Mouse (Mus musculus): Measurements from ENCODE around the gene Fam111a. TPM values are rescaled to one million over a fixed set of nuclear protein-coding genes. Genes with fewer than 3 reads are reported as not detected.

Gene Fam111a
- total and polyA plus RNA-seq, 3 experiments = 47.6 to 103 (median 92.6) TPM

DNA sequence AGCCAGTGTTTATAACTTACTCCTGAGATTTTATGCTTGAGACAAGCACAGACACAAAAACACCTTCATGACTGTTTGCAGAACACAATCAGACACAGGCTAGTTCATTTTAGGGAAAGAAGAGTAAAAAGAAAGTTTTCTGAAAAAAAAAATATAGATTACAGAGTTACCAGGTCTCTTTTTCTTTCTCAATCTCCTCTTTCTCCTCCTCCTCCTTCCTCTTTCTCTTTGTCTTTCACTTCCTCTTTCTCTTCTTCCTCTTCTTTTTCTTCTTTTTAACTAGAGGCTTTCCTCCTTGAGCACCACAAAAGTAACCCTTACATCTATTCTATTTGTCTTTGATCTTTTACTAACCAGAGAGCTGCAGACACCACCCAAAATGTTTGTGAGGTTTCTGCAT is 18.7 kb downstream of the Fam111a start:
- no peaks in the 10 kb centered on the region for H3K27me3 ChIP-seq (replicated peaks)
- peaks cover 0 to 2% of the 10 kb centered on the region in 2 experiments for H3K36me3 ChIP-seq (replicated peaks in 1 of 2; ENCODE audit: control insufficient read depth in 1 of 2, insufficient read depth in 1 of 2, low read length in 1 of 2)
- no peaks in the 10 kb centered on the region for H3K9me3 ChIP-seq (replicated peaks; ENCODE audit: low read length)
- peak overlapping the region; percentile 57 for H3K9ac ChIP-seq (ENCODE audit: insufficient read depth, low read depth)
- peak; percentile 44 for DNase-seq (ENCODE audit: extremely low read depth)
- H3K4me2 ChIP-seq (ENCODE audit: insufficient read depth, low read depth, poor library complexity, severe bottlenecking) = peak overlapping the region; percentile 54; the same call in 1 of the 2 replicates
- H3K4me1 ChIP-seq (ENCODE audit: control insufficient read depth in 1 of 2, insufficient read depth in 2 of 2) = peaks cover 7 to 48% of the 10 kb centered on the region in 2 experiments
- H3K79me2 ChIP-seq (replicated peaks; ENCODE audit: control insufficient read depth, extremely low read depth, insufficient read depth, poor library complexity, severe bottlenecking) = peaks cover 20% of the 10 kb centered on the region
- peak overlapping the region in 2 of 3 experiments; percentile 31 to 46 for H3K4me3 ChIP-seq (replicated peaks in 1 of 3; ENCODE audit: low read depth in 2 of 3, low read length in 2 of 3, poor library complexity in 1 of 3)
- in situ Hi-C loops (cut with MboI; ENCODE audit: low pct_ligation_motif_present, low pct_unique_long_range_greater_than_20kb, low sequenced_read_pairs) (no loop called here), dilution Hi-C loops (cut with MboI; ENCODE audit: extremely low pct_ligation_motif_present, extremely low pct_unique_long_range_greater_than_20kb, low sequenced_read_pairs) (no loop called here)
- TF ChIP-seq USF2 (conservative IDR thresholded peaks at IDR 0.05; ENCODE audit: low read depth, low read length) = no peak
- TF ChIP-seq JUND (conservative IDR thresholded peaks at IDR 0.05; ENCODE audit: low read depth, low read length) = no peak
- TF ChIP-seq ETS1 (conservative IDR thresholded peaks at IDR 0.05; ENCODE audit: low read depth, low read length) = 0 out of 2 replicates have a peak, but pooled peaks have one; percentile 27
- 0 out of 2 replicates have a peak, but pooled peaks have one; percentile 25 for TF ChIP-seq TBP (conservative IDR thresholded peaks at IDR 0.05; ENCODE audit: low read depth, low read length)
- no peak for TF ChIP-seq MAX (IDR thresholded peaks at IDR 0.05; ENCODE audit: low read length)
- peak; percentile 83 for TF ChIP-seq ZNF384 (IDR thresholded peaks at IDR 0.05; ENCODE audit: low read depth, low read length)
- peak; percentile 95 for TF ChIP-seq EP300 (IDR thresholded peaks at IDR 0.05; ENCODE audit: low read length)
- no peak for TF ChIP-seq MYC (IDR thresholded peaks at IDR 0.05; ENCODE audit: low read depth, low read length)
- TF ChIP-seq NRF1 (IDR thresholded peaks at IDR 0.05; ENCODE audit: low read depth, low read length) = no peak
- TF ChIP-seq IRF4 (IDR thresholded peaks at IDR 0.05; ENCODE audit: low read depth, low read length) = peak; percentile 93
- TF ChIP-seq RCOR1 (conservative IDR thresholded peaks at IDR 0.05; ENCODE audit: low read depth, low read length) = 0 out of 2 replicates have a peak, but pooled peaks have one; percentile 46
- H3K27ac ChIP-seq (ENCODE audit: insufficient read depth, low read depth) = peak overlapping the region; percentile 75

DNA sequence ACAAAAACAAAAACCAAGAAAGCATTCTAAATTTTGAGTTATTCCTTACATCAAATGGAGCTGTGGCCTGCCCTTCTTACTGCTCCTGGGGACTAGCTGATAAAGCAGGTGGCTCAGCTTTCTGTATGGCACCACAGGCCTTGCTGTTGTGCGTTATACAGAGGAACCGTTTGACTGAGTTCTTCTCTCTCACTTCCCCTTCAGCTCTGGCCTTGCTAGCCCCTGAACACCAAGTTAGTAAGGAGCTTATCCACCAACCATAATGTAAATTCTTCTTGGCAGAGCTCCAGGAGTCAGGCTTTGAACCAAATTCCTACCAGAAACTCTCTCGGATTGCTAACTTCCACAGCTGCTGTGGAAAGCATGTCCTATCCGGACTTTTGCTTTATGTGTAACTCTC is 21.5 kb downstream of the Fam111a start:
- in situ Hi-C loops (cut with MboI; ENCODE audit: low pct_ligation_motif_present, low pct_unique_long_range_greater_than_20kb, low sequenced_read_pairs) = no loop called here
- dilution Hi-C loops (cut with MboI; ENCODE audit: extremely low pct_ligation_motif_present, extremely low pct_unique_long_range_greater_than_20kb, low sequenced_read_pairs) = no loop called here
- H3K27me3 ChIP-seq (replicated peaks) = no peaks in the 10 kb centered on the region
- peak overlapping the region; percentile 80 for H3K4me2 ChIP-seq (ENCODE audit: insufficient read depth, low read depth, poor library complexity, severe bottlenecking)
- peak; percentile 82 for DNase-seq (ENCODE audit: extremely low read depth)
- H3K36me3 ChIP-seq (replicated peaks in 1 of 2; ENCODE audit: control insufficient read depth in 1 of 2, insufficient read depth in 1 of 2, low read length in 1 of 2) = peaks cover 0 to 2% of the 10 kb centered on the region in 2 experiments
- H3K79me2 ChIP-seq (replicated peaks; ENCODE audit: control insufficient read depth, extremely low read depth, insufficient read depth, poor library complexity, severe bottlenecking) = peaks cover 27% of the 10 kb centered on the region
- TF ChIP-seq POLR2A (IDR thresholded peaks at IDR 0.05; ENCODE audit: low read depth, low read length) = peak; percentile 43; the same call in 1 of the 2 replicates
- TF ChIP-seq ZMIZ1 (IDR thresholded peaks at IDR 0.05; ENCODE audit: low read depth, low read length) = no peak
- no peak for TF ChIP-seq E2F4 (IDR thresholded peaks at IDR 0.05; ENCODE audit: insufficient replicate concordance, low read depth, low read length)
- TF ChIP-seq JUND (conservative IDR thresholded peaks at IDR 0.05; ENCODE audit: low read depth, low read length) = 0 out of 2 replicates have a peak, but pooled peaks have one; percentile 8
- TF ChIP-seq TCF12 (IDR thresholded peaks at IDR 0.05; ENCODE audit: low read depth, low read length) = peak; percentile 56; the same call in 1 of the 2 replicates
- TF ChIP-seq HCFC1 (IDR thresholded peaks at IDR 0.05; ENCODE audit: low read depth, low read length) = no peak
- TF ChIP-seq UBTF (IDR thresholded peaks at IDR 0.05; ENCODE audit: low read depth, low read length) = no peak
- TF ChIP-seq BHLHE40 (IDR thresholded peaks at IDR 0.05; ENCODE audit: low read depth, low read length) = no peak
- peak; percentile 90 for TF ChIP-seq IRF4 (IDR thresholded peaks at IDR 0.05; ENCODE audit: low read depth, low read length)
- no peak for TF ChIP-seq RAD21 (IDR thresholded peaks at IDR 0.05; ENCODE audit: low read depth, low read length)
- no peak for TF ChIP-seq NRF1 (IDR thresholded peaks at IDR 0.05; ENCODE audit: low read depth, low read length)
- peak; percentile 65 for TF ChIP-seq TBP (conservative IDR thresholded peaks at IDR 0.05; ENCODE audit: low read depth, low read length)
- TF ChIP-seq MAX (IDR thresholded peaks at IDR 0.05; ENCODE audit: low read length) = 0 out of 2 replicates have a peak, but pooled peaks have one; percentile 38
- 0 out of 2 replicates have a peak, but pooled peaks have one; percentile 12 for TF ChIP-seq ETS1 (conservative IDR thresholded peaks at IDR 0.05; ENCODE audit: low read depth, low read length)
- 0 out of 2 replicates have a peak, but pooled peaks have one; percentile 41 for TF ChIP-seq MXI1 (IDR thresholded peaks at IDR 0.05; ENCODE audit: low read depth, low read length)
- TF ChIP-seq MAZ (IDR thresholded peaks at IDR 0.05; ENCODE audit: low read depth, low read length) = no peak
- TF ChIP-seq EP300 (IDR thresholded peaks at IDR 0.05; ENCODE audit: low read length) = peak; percentile 91
- peaks cover 9 to 55% of the 10 kb centered on the region in 2 experiments for H3K4me1 ChIP-seq (ENCODE audit: control insufficient read depth in 1 of 2, insufficient read depth in 2 of 2)
- peak overlapping the region; percentile 23 to 50 (median 32) for H3K4me3 ChIP-seq (replicated peaks in 1 of 3; ENCODE audit: low read depth in 2 of 3, low read length in 2 of 3, poor library complexity in 1 of 3)
- peak overlapping the region; percentile 79 for H3K9ac ChIP-seq (ENCODE audit: insufficient read depth, low read depth)
- H3K27ac ChIP-seq (ENCODE audit: insufficient read depth, low read depth) = peak overlapping the region; percentile 83
- H3K9me3 ChIP-seq (replicated peaks; ENCODE audit: low read length) = no peaks in the 10 kb centered on the region
